Mouse (Mus musculus): ENCODE data around the gene Nxpe4.

DNA sequence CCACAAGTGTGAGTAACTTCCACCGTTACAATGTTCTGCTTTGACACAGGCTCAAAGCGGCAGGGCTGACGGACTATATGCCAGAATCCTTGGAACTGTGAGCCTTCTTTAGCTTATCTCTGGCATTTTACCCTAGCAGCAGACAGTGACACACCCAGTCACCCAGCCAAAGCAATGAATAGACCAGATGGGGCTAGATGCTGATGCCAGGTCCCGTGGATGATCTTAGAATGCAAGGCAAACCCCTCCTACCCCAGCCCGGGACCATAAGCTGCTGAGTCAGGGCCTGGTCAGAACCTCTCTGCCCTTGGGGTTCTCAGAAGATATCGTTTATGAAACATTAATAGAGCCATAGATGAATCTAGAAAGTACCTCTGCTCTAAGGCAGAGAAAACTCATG is 19.2 kb upstream of the Nxpe4 start:
- TF ChIP-seq CTCF (IDR thresholded peaks at IDR 0.05; ENCODE audit: low read depth, low read length), result no peak
- TF ChIP-seq POLR2A (IDR thresholded peaks at IDR 0.05; ENCODE audit: extremely low read depth, insufficient read depth, low read length), result no peak

Data from liver, adult 2 months (tissue).